Mouse (Mus musculus): ENCODE measurements at regions not wholly inside any gene's neighbourhood (a gene's known extent, or its start where the extent isn't known, plus 50 kb on each side); places are given as distances from the start of the nearest gene placed in this dataset.

DNA sequence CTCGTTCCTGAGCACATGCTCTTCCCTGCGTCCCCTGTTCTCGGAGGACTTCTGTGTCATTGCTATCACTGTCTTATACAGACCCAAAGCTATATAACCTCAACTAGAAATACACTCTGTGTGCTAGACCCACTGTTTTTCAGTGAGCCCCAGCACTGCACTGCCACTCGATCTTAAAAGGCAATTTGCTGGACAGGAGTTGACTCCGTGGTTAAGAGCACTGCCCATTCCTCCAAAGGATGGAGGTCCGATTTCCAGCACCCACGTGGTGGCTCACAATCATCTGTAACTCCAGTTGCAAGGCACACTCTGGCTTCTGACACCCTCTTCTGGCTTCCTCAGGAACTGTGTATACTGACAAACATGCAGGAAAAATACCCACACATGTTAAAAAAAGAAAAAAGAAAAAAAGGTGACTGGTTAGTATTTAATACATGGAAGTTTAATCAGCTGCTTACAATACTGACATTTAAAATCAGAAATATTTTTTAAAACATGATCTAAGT lies 188.3 kb upstream of the Mkln1 start:
- WGBS: 80% methylated on average over 7 of the region's 7 CpGs
- no peak overlapping the region for H3K27ac ChIP-seq (ENCODE audit: low read depth, low read length)
- TF ChIP-seq CTCF (IDR thresholded peaks at IDR 0.05; ENCODE audit: low read depth): peak; percentile 31
- H3K9me3 ChIP-seq (ENCODE audit: control insufficient read depth): no peaks in the 10 kb centered on the region
- no peaks in the 10 kb centered on the region for H3K4me1 ChIP-seq (replicated peaks; ENCODE audit: control insufficient read depth, insufficient read depth, low read length)
- no peaks in the 10 kb centered on the region for H3K36me3 ChIP-seq (ENCODE audit: control insufficient read depth, insufficient read depth)
- H3K4me3 ChIP-seq (ENCODE audit: low read depth, low read length): no peak overlapping the region
- ATAC-seq: no peak
- H3K4me2 ChIP-seq (replicated peaks; ENCODE audit: low read depth): no peak overlapping the region
- H3K27me3 ChIP-seq (replicated peaks; ENCODE audit: control insufficient read depth, insufficient read depth, low read length): no peaks in the 10 kb centered on the region
- no peak overlapping the region for H3K9ac ChIP-seq (ENCODE audit: low read depth, low read length)

DNA sequence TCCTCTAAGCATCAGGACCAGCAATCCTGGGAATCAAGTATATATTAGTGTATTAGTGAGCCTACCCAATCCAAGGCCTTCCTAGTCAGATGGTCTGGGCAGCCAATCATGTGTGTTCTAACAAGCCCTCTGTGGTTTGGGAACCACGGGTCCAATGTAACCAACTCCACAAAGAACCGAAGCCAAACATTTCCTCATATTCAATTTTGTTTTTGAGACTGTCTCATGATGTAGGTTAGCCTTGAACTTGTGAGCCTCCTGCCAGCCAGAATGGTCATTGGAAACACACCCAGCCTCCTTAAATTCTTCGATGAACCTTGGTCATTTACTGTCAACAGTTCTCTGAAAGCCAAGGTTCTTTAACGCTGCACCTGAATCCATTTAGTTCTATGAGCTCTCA lies 187.4 kb upstream of the Mkln1 start:
- H3K27ac ChIP-seq (ENCODE audit: low read depth, low read length): no peak overlapping the region
- H3K36me3 ChIP-seq (ENCODE audit: control insufficient read depth, insufficient read depth): no peaks in the 10 kb centered on the region
- no peak overlapping the region for H3K4me2 ChIP-seq (replicated peaks; ENCODE audit: low read depth)
- no peaks in the 10 kb centered on the region for H3K9me3 ChIP-seq (ENCODE audit: control insufficient read depth)
- H3K4me3 ChIP-seq (ENCODE audit: low read depth, low read length): no peak overlapping the region
- TF ChIP-seq CTCF (IDR thresholded peaks at IDR 0.05; ENCODE audit: low read depth): no peak
- no peak for ATAC-seq
- no peak overlapping the region for H3K9ac ChIP-seq (ENCODE audit: low read depth, low read length)
- no peaks in the 10 kb centered on the region for H3K27me3 ChIP-seq (replicated peaks; ENCODE audit: control insufficient read depth, insufficient read depth, low read length)
- 83% methylated on average over 4 of the region's 4 CpGs for WGBS
- H3K4me1 ChIP-seq (replicated peaks; ENCODE audit: control insufficient read depth, insufficient read depth, low read length): no peaks in the 10 kb centered on the region

DNA sequence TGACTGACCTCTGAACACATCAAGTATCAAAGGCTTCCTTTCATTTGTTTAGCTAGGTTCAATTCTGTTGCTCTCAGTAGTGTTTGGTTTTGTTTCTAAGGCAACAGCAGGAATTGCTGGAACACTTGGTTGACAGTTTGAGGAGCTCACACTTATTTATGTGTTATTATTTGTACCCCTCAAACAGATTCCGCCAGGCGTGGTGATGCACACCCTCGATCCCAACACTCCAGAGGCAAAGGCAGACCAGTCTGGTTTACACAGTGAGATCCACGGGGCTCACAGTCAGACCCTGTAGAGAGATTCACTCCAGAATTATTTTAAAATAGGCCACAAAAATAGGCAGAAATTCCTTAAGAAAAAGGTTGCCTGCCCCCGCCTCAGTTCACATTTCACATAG lies 186.9 kb upstream of the Mkln1 start:
- H3K9me3 ChIP-seq (ENCODE audit: control insufficient read depth): no peaks in the 10 kb centered on the region
- no peak for TF ChIP-seq CTCF (IDR thresholded peaks at IDR 0.05; ENCODE audit: low read depth)

DNA sequence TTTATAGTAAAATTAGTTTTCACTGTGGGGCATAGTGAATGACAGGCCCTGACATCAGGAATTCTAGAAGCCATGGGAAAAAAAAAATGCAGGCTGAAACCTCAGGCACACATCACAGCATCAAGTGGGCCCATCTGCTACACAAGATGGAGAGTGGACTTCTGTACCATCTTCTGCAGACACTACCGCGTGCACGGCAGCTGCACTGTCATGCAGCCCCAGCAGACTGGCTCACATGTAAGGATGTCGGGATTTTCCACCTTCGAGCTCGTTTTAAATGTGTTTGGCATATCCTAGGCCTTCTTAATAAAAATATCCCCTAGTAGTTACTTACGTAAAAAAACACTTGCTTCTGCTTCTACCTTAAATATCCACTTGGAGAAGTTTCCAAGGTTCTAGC lies 186.5 kb upstream of the Mkln1 start:
- 92% methylated on average over 7 of the region's 7 CpGs for WGBS
- Histone ChIP-seq H3K36me3 (ENCODE audit: control insufficient read depth, insufficient read depth) (no peaks in the 10 kb centered on the region), H3K9ac (ENCODE audit: low read depth, low read length) (no peak overlapping the region), H3K27ac (ENCODE audit: low read depth, low read length) (no peak overlapping the region), H3K4me1 (replicated peaks; ENCODE audit: control insufficient read depth, insufficient read depth, low read length) (peaks cover 3% of the 10 kb centered on the region; the same call in 1 of the 2 replicates), H3K27me3 (replicated peaks; ENCODE audit: control insufficient read depth, insufficient read depth, low read length) (peaks cover 7% of the 10 kb centered on the region; the same call in 1 of the 2 replicates), H3K9me3 (ENCODE audit: control insufficient read depth) (no peaks in the 10 kb centered on the region), H3K4me3 (ENCODE audit: low read depth, low read length) (no peak overlapping the region), H3K4me2 (replicated peaks; ENCODE audit: low read depth) (no peak overlapping the region)
- no peak for ATAC-seq
- TF ChIP-seq CTCF (IDR thresholded peaks at IDR 0.05; ENCODE audit: low read depth): no peak

More for the DNA sequence above, 186.9 kb upstream of the Mkln1 start:
- peaks cover 3% of the 10 kb centered on the region; the same call in 1 of the 2 replicates for H3K27me3 ChIP-seq (replicated peaks; ENCODE audit: control insufficient read depth, insufficient read depth, low read length)
- H3K4me3 ChIP-seq (ENCODE audit: low read depth, low read length): no peak overlapping the region
- H3K9ac ChIP-seq (ENCODE audit: low read depth, low read length): no peak overlapping the region
- H3K4me1 ChIP-seq (replicated peaks; ENCODE audit: control insufficient read depth, insufficient read depth, low read length): no peaks in the 10 kb centered on the region
- no peak overlapping the region for H3K27ac ChIP-seq (ENCODE audit: low read depth, low read length)
- WGBS: 77% methylated on average over 5 of the region's 5 CpGs
- H3K36me3 ChIP-seq (ENCODE audit: control insufficient read depth, insufficient read depth): no peaks in the 10 kb centered on the region
- no peak for ATAC-seq
- no peak overlapping the region for H3K4me2 ChIP-seq (replicated peaks; ENCODE audit: low read depth)

DNA sequence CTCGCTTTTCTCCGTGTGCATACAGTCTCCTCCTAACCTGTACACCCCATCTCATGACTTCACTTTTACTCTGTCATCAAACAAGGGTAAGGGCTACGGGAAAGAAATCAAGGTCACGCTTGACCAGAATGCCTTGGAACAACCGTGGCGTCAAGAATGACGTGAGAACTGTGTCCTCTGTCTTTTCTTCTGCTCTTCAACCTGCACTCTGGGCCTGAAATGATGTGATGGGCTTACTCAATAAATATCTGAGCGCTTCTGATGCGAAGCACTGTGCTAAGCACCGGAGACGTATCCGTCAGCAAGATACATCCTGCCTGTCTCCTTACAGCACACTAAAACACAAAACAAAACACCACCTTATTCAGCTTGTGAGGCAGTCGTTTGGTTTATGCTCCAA lies 185.8 kb upstream of the Mkln1 start:
- H3K27me3 ChIP-seq (replicated peaks; ENCODE audit: control insufficient read depth, insufficient read depth, low read length): peaks cover 12% of the 10 kb centered on the region; the same call in 1 of the 2 replicates
- peaks cover 5% of the 10 kb centered on the region; the same call in 1 of the 2 replicates for H3K4me1 ChIP-seq (replicated peaks; ENCODE audit: control insufficient read depth, insufficient read depth, low read length)
- no peaks in the 10 kb centered on the region for H3K9me3 ChIP-seq (ENCODE audit: control insufficient read depth)
- no peak overlapping the region for H3K4me2 ChIP-seq (replicated peaks; ENCODE audit: low read depth)
- WGBS: 80% methylated on average over 13 of the region's 13 CpGs
- no peak overlapping the region for H3K4me3 ChIP-seq (ENCODE audit: low read depth, low read length)
- H3K9ac ChIP-seq (ENCODE audit: low read depth, low read length): no peak overlapping the region
- ATAC-seq: no peak
- H3K36me3 ChIP-seq (ENCODE audit: control insufficient read depth, insufficient read depth): no peaks in the 10 kb centered on the region
- TF ChIP-seq CTCF (IDR thresholded peaks at IDR 0.05; ENCODE audit: low read depth): no peak
- no peak overlapping the region for H3K27ac ChIP-seq (ENCODE audit: low read depth, low read length)

DNA sequence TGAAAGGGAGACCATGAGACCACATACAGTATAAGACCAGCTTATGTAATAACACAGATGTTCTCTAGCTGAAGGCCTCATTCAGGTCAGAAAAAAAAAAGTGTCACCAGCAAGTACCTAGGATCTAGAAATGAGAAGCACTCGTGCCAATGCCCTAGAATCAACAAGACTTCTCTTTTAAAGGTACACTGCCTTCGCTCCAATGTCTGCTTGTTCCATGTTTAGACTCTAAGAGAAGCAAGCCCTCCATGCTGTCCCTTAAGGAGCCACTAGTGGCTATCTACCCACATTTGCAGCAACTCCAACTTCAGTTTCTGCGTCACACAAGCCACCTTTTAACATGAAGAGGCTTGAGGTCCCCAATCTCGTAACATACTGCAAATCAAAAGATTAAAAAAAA lies 185.4 kb upstream of the Mkln1 start:
- Histone ChIP-seq H3K9me3 (ENCODE audit: control insufficient read depth) (no peaks in the 10 kb centered on the region), H3K4me2 (replicated peaks; ENCODE audit: low read depth) (no peak overlapping the region), H3K27ac (ENCODE audit: low read depth, low read length) (no peak overlapping the region), H3K27me3 (replicated peaks; ENCODE audit: control insufficient read depth, insufficient read depth, low read length) (peaks cover 17% of the 10 kb centered on the region), H3K9ac (ENCODE audit: low read depth, low read length) (no peak overlapping the region), H3K4me1 (replicated peaks; ENCODE audit: control insufficient read depth, insufficient read depth, low read length) (peaks cover 9% of the 10 kb centered on the region; the same call in 1 of the 2 replicates), H3K4me3 (ENCODE audit: low read depth, low read length) (no peak overlapping the region), H3K36me3 (ENCODE audit: control insufficient read depth, insufficient read depth) (no peaks in the 10 kb centered on the region)
- ATAC-seq: no peak
- 73% methylated on average over 4 of the region's 4 CpGs for WGBS
- no peak for TF ChIP-seq CTCF (IDR thresholded peaks at IDR 0.05; ENCODE audit: low read depth)

DNA sequence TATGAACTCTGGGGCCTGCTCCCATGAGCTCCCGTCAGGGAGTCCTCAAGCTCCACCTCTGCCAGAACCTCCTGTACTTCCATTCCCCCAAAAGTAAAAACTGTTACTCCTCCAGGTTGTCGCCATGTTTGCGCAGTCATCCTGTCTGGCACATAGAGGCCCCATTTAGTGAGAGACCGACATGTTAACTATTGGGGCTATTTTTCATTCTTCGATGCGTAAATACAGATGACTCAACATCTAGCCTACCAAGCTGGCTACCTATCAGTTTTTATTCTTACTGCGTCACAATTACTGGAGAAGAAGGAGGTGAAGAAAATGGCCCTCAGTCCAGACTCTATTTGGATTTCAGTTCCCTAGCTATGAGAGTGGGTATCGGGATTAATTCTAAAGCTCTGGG lies 182.9 kb upstream of the Mkln1 start:
- WGBS: 77% methylated on average over 8 of the region's 8 CpGs
- TF ChIP-seq CTCF (IDR thresholded peaks at IDR 0.05; ENCODE audit: low read depth): no peak
- H3K27me3 ChIP-seq (replicated peaks; ENCODE audit: control insufficient read depth, insufficient read depth, low read length): peaks cover 42% of the 10 kb centered on the region
- H3K4me2 ChIP-seq (replicated peaks; ENCODE audit: low read depth): peak overlapping the region; percentile 100
- no peak overlapping the region for H3K27ac ChIP-seq (ENCODE audit: low read depth, low read length)
- ATAC-seq: no peak
- H3K9me3 ChIP-seq (ENCODE audit: control insufficient read depth): no peaks in the 10 kb centered on the region
- H3K36me3 ChIP-seq (ENCODE audit: control insufficient read depth, insufficient read depth): no peaks in the 10 kb centered on the region
- H3K4me3 ChIP-seq (ENCODE audit: low read depth, low read length): peak overlapping the region; percentile 65; the same call in 1 of the 2 replicates
- no peak overlapping the region for H3K9ac ChIP-seq (ENCODE audit: low read depth, low read length)
- peaks cover 9% of the 10 kb centered on the region; the same call in 1 of the 2 replicates for H3K4me1 ChIP-seq (replicated peaks; ENCODE audit: control insufficient read depth, insufficient read depth, low read length)
